Mouse (Mus musculus) cerebellum, postnatal 14 days (tissue): ENCODE results near the gene Ubr7.

Source experiments
- DNase-seq, 2 experiments: peaks; one replicate each; pipeline ENCODE4 v3.0.0; 2021; ENCODE audit warnings: mixed read lengths in 2 of 2

Gene Ubr7

DNA sequence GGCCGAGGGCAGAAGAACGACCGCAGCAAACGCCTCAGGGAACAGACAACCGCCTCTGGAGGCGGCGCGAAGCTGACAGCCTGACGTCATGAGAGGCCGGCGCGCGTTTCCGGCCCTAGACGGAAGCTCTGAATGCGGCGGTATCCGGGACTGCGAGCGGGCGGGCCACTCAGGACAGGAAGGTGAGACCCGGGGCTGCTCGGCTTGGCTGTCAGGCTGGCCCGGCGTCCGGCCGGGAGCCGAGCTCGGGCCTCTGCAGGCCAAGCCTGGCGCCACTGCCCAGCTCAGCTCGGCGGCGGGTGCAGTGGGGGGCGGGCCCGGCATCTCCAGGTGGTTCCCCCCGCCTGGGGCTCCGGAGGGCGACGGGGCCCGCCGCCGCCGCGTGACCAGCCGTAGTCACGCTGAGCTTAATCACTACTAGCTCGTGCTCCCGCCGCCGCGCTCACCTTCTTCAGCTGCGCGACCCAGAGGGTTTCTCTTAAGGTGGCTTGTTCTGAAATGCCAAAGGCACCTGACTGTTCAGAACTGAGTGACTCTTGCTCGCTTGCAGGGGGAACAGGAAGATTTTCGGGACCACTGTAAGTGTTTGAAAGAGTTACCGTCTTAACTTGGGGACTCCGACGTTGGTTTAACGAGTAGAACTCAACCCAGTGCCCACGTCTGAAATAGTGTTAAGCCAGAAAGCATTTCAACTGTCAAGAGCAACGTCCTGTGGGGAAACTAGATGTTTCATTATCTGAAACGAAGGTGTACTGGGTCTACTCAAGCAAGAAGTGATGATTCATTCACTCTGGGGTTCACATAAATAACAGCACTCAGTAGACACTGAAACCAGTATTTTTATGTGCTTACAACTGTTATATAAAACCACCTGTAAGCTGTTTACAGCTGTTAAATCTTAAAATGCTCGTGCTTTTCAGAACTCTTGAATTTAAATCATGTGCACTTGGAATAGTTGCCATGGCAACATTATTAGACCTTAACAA lies 13.9 kb upstream of the Ubr7 start, which contains the start of the genes Moap1 and Tmem251:
TSS of gene Moap1 (minus strand) at position 73 of the 986 bp plus-strand sequence.
TSS of gene Tmem251 (plus strand) at position 174 of the 986 bp plus-strand sequence.
- peak; percentile 91 to 93 for DNase-seq

DNA sequence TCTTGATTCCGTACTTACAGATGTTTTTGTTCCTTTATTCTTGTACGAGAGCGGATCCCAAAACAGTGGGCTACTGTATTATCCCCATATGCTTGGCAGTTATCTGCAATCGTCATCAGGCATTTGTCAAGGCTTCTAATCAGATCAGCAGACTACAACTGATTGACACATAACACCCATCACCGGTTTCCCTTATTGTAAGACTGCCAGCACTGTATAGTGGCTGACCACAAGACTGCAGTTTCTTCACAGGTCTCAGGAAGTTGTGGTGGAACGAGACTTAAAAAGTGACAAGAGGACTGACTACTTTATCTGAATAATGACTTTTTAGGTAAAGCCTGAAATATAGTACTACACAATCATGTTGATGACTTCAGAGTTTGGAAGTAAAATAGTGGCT lies 12.9 kb upstream of the Ubr7 start:
- DNase-seq = no peak

DNA sequence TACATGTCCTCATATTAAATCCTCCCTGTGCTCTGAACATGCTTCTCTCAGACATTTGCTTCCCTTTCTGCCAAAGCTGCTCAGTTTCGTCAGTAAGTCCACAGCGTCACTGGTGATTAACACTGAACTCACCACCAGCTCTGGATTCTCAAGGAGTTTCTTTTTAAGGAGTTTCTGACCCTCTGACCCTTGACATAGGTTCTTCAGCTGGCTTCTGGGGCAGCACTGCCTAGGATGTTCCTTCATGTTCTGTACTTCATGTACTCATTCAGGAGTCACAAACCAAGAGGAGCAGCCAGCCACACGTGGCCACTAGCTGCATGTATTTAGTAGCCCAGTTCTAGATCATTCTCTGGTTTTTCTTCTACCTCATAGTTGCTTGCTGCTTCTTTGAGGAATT lies 9.5 kb upstream of the Ubr7 start:
- DNase-seq = no peak

DNA sequence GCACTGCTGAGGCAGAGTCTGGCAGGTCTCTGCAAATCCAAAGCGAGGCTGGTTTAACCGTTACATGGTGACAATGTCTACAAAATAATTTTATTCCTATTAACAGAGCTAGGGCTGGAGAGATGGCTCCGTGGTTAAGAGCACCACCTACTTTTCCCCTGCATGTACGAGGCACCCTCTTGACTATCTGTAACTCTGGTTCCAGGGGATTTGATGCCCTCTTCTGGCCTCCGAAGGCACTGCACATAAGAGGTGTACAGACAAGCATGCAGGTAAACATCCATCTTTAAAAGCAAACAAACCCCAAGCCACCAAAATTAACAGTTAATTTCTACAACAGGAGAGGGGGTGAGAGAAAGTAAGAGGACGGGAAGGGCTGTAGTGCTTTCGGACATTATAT lies 1.5 kb upstream of the Ubr7 start:
- peak; percentile 42 to 69 for DNase-seq

DNA sequence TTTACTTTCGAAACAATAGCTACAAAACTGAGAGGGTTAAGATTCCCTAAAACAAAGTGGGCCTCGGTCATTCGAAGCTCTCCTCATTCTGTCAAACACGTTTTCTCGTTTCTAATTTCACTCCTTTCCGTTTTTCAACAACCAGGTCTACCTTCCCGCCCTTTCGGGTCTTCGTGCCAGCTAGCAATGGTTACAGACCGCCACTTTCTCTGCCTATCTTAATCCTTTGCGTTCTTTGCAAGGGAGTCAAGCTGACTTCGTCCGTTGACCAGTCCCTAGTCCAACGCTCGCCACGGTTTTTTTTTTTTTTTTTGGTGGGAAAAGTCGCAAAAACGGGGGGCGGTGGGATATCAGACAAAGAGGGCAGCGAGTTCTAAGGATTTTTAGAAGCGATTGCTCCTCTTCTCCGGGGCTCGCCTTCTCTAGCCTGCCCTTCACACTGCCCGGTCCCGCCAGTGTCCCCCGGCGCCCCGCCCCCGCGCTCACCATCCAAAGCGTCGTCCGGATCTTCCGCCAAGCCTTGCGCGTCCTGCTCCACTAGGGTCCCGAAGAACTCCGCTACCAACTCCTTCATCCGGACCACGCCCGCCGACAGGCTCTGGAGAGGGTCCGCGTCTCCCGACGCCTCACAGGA lies 595 bp upstream of the Ubr7 start:
- DNase-seq = no peak

DNA sequence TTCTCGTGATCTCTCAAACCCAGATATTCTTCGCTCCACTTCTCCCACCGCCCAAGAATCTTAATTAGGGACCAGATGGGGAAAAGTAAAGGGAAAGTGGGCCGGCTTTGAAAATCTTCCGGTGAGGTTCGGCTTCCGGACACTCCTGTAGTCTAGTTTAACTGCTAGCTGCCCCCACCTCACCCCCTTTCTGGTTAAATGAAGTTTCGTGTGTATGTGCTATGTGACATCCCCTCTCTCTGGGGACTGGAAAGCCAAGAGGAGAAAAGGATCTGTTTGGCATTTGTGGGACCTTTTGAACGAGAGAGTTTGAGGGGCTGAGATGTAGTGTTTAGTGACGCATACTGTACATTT lies 613 bp downstream of the Ubr7 start, which contains the start of gene Gm20604:
TSS of gene Gm20604 (minus strand) at position 270 of the 354 bp plus-strand sequence.
- DNase-seq = no peak

DNA sequence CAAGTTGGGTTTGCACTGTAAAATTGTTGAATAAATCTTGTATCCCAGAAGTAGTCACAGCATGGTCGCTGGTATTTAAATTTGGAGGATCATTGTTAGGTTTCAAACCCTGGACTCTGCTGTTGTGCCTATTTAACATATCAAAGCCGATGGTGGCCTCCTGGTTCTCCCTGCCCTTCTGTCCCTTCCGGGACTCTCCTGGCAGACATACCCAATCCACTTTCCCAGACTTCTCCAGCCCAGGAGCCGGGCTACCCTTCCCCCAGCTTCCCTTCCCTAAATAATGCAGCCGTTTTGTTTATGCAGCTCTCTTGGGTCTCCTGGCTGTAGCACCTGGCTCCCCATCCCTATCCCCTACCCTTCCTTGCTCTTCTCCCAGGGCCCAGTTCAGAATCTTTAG lies 1.2 kb downstream of the Ubr7 start:
- DNase-seq = no peak

DNA sequence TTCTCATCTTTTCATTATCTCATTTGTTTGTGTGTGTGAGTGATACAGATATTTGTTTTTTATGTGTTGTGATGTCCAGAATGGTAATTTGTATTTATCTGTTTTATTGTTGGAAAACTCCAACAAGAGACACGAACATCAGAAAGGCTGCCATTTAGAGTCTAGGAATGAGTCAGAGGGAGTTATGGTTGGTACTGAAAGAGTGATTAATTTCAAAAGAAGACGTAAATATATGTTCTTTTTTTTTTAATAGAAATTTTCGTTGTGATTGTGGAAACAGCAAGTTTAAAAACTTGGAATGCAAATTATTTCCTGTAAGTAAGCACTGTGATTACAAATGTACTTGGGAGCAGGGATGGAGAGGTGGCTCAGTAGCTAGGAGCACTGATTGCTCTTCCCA lies 3.9 kb downstream of the Ubr7 start:
- no peak for DNase-seq

DNA sequence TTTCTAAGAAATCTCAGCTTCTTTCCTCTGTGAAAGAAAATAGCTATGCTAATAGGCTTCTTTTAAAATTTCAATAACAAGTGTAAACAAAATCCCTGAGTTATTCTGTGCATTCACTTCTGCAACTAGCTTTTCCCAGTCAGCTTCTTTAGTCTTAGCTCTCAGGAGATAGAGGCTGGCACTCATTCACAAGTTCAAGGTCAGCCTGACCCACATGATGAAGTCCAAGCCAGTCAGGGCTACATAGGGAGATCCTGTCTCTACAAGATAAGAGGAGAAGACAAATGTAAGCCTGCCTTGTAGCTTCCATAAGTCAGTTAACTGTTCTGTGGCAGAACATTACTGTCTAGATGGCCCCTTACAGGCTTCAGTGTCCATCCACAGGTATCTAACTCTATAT lies 5.9 kb downstream of the Ubr7 start:
- no peak for DNase-seq

DNA sequence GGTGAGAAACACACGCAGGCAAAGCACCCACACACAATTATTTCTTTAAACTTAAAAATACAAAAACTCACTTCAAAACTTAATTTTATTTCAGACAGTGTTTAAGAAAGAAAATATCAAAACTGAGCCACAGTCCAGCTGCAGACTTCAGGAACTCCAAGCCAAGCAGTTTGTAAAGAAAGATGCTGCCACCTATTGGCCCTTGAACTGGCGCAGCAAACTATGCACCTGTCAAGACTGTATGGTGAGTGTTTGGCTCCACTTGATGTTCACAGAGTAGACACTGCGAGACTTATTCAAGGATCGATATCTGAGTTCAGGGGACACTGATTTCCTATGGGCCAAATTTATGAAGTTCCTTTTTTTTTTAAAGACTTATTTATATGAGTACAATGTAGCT lies 11.2 kb downstream of the Ubr7 start:
- no peak for DNase-seq

DNA sequence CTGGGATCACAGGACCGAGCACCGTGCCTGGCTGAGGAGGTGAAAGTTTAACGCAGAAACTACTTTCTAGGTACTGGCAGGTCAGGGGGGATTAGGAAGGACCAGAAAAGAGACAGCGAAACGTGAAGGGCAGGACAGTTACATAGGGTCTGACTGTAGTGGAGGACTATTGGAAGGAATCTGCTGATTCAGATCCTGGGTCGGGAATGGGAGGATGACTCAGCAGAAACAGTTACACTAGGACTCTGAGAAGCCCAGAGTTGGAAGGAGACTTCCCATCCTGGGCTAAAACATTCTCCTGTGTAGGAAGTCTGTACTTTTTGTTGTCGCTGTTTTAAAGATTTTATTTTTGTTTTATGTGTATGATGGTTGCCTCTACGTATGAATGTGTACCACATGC lies 13.8 kb downstream of the Ubr7 start:
- no peak for DNase-seq

DNA sequence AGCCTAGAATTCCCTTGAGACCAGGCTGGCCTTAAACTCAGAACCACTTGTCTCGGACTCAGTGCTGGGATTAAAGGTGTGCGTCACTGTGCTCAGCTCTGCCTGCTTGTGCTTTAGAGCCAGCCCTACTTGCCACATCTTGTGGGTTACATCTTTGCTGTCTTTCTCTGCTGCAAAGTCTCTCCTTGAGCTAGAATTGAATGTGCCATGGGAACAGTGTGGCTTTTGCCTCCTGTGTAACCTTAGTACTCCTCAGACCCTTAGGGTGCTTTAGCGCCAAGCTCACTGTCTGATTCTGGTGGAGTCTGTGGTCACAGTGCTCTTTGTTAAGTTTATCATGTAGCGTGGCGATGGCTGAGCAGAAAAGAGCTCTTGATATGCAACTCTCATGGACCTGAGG lies 14.9 kb downstream of the Ubr7 start:
- DNase-seq = no peak

DNA sequence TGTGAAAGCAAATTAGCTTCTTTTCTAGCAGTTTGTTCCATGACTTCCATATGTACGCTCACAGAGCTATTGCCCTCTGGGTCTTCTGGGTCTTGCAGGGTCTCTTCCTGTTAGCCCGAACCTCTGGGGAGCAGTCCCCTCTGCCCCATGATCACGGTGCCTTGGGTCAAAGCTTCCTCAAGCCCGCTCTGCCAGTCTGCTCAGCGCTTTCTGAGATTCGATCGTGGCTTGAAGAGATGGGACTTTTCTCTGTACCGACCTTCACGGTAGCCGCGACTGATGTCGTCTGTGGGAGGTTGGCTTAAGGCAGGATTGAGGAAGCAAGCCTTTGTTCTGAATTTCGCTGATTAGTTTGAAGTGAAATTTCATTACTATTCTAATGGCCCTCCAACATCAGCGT lies 18.3 kb downstream of the Ubr7 start:
- DNase-seq = no peak

DNA sequence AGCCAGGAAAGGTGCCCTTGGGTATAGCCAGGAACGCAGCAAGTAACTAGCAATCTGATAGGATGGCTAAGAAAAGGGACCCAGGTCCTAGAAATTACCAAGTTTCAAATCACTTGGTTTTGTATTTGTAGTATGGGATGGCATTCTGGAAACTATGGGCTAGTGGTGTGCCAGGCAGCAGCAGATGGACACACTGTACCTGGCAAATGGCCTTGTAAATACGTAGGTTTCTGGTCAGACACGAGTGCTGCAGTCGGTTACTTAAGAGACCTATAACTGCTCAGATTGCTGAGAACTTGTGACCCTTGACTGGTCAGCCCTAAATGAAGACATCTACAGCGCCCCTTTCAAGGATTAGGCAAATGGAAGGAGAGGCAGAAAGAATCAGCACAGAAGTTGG lies 20.4 kb downstream of the Ubr7 start:
- peak; percentile 16 to 56 for DNase-seq

DNA sequence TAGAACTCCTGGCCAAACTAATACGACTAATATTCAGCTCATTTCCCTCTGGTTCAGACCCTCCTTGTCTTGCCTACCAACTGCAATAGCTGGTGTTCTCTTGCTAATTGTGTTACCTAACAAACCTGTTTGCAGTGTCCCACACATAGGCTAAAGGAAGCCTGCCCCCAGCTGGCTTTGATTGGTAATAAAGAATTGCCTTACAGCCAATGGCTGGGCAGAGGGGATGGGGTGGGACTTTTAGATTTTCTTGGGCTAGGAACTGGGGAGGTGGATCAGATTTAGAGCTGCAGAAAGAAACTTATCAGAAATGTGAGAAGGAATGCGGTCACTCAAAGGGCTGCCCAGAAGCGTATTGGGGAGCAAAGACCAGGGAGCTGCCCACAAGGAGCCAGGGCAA lies 21.7 kb downstream of the Ubr7 start:
- peak; percentile 24 to 40 for DNase-seq

DNA sequence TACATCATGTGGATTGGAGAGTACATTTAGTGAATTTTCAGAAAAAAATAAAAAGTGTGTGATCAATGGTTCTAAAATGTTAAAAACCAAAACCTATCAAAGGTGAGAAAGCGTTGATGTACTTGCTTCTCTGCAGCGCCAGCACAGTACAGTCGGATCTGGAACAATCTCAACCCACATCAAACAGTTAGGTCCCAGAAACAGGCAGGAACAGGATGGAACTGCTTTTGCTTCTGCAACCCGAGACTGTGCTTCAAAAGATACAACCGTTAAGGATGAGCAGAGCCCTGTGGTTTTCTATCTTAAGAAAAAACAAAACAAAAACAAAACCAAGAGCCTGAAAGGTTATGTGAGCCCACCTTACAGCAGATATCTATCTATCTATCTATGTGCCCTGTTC lies 25.1 kb downstream of the Ubr7 start:
- no peak for DNase-seq

DNA sequence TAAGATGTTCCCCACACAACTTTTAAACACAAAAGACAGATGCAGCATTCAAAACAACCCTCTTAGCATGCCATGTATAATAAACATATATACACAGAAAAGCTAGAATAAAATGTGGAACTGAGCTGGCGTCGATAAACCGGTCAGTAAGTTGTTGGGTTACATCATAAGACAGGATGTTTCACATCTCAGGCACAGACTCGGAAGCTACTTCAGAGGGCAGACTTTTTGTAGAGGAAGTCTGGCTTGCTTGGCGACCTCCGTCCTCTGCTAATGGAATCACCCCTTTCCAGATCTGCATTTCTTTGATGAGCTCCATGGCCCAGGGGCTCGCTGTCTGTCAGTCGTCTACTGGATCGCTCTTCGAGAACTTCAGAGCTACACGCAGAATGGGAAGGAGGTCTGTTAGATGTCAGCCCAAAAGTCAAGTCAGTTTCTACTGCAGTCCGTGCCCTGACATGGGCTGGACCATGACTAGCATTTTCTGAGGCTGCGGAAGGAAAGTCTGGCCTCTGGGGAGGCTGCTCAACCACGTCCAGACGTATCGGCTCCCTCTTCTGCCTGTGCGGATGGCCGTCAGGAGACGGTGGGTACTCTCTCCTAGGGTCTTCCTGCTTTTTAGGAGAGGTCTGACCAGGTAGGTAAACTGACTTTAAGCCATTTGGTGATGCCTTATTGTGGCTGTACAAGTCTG lies 27.3 kb downstream of the Ubr7 start:
- no peak for DNase-seq

DNA sequence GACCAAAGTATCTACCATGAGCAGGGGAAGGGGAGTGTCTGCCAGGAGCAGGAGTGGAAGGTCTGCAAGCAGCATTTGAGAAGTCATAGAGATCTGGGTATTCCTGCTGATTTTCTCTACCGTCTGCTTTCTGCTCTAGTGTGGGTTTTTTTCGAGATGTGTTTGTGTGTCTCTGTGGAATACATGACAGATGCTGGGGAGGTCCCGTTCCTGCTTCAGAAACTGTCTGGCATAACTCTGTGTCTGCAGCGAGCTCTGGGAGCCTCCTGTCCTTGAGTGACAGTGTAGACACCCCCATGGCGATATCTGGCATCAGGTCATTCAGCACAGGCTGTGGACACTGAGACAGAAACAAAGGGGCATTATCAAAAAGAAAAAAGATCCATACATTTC lies 27.8 kb downstream of the Ubr7 start:
- DNase-seq = peak in 1 of 2 experiments; percentile 18

DNA sequence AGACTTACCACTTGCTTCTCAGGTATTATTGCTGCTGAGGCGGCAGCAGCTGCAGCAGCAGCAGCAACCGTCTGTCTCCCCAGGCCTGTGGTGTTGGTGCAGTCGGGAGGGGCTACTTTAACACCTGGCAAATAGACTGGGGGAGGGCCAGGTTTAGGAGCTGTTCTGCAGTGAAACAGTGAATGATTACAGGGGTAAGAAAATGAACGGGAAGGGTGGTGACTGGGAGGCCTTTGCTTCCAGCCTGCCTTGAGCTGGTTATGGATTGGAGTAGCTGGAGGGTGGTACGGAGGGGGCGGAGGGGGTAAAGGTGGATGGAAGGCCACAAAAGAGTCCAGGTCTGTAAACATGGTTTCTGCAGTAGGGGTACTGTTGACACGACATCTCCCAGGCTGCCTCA lies 30.2 kb downstream of the Ubr7 start:
- DNase-seq = no peak

DNA sequence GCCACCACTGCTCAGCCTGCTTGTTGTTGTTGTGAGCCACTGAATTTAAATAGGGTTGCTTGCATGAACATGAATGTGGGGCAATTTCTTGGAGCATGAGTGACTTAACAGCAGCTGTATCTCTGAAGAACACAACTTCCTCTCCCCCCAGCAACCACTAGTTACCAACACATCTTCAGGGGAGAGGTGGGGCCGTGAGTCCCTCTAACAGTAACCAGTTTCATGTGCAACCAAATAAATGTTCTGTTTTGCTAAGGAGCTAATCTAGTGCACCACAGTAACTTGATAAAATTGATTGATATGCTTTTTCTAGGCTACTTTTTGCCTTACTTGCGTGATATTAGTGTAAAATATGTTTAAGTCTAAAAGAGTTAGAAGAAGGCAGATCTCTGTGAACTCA lies 41.8 kb downstream of the Ubr7 start:
- DNase-seq = no peak

DNA sequence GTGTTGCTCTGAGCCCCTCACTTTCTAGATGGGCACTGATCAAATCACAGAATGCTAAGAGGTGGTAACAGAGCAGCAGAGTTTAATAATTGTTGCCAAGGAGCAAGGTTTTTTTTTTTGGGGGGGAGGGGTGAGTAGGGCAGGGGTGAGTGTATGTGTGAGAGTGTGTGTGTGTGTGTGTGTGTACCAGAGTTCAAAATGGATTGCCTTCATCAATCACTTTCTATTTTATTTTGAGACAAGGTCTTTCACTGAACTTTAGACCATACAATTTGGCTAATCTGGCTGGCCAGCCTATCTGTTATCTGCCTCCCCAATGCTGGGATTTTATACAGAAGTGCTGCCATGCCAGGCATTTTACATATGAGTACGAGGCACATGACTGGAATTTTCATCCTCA lies 57.1 kb downstream of the Ubr7 start:
- DNase-seq = no peak

DNA sequence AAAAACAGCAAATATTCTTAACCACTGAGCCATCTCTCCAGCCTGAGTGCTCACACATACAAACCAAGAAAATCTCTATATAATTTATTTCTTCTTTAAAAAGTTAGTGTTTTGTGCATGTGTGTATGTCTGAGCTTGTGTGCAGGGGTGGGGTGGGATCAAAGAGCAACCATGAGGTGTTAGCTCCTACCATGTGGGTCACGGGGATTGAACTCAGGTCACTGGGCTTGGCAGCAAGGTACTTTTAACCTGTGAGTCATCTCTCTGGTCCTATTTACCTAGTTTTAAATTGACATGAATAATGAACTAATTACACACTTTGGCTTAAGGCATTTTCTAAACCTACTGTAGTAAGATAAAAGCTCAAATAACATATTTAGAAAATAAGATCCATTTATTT lies 68.6 kb downstream of the Ubr7 start:
- no peak for DNase-seq

DNA sequence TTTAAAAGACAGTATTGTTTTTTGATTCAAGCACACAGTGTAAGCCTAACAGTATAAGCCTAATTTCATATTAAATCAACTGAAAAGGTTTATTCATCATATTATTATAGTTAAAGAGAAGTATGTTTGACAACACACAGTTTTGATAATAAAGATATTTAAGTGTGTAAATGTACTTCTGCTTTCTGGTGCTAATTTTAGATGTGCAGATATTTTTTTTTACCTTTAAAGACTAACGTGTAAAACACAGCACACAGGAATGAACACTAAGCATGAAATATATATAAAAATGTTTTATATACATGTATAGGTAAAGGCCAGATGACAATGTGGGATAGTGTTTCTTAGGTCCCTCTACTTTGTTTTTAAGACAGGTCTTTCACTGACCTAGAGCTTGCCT lies 69.4 kb downstream of the Ubr7 start:
- DNase-seq = no peak
